Comparison of ENCODE assay signal across 15 mouse cellular contexts in the genomic region with DNA sequence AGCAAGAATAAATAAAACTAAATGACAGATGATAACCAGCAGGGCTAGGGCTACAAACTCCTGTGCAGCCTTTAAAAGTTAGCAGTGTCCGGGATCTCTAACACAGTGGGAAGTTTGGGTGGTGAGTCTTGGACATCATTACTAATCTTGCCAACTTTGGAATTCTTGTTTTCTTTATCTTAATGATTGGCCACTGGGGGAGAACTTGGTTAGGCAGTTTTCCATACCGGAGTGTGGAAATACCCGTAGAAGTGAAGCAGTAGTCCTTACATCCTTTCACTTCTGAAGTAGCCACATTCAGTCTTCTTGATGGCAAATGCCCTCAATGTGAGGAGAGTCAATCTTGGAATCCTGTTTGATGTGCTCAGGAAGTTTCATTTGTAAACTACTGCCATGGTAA.
"Had no signal": no experiment of that assay in that cellular context is flagged by ENCODE, and none has a peak within 500 bp of the region (broad histone marks: within the 10 kb centered on the region; RNA-seq: fewer than 3 reads in every experiment).

No protein-coding gene starts in this region.

- H3K4me1 ChIP-seq: midbrain, embryonic 12.5 days; neural tube, embryonic 12.5 days had no signal

- H3K4me2 ChIP-seq: lung, embryonic 15.5 days; midbrain, embryonic 12.5 days; neural tube, embryonic 12.5 days; stomach, embryonic 15.5 days had no signal

- H3K36me3 ChIP-seq: lung, embryonic 15.5 days; midbrain, embryonic 10.5 days; midbrain, embryonic 12.5 days; neural tube, embryonic 12.5 days; stomach, embryonic 15.5 days had no signal

- ATAC-seq: midbrain, embryonic 16.5 days had no signal

- H3K27ac ChIP-seq: lung, embryonic 15.5 days; midbrain, embryonic 10.5 days; midbrain, embryonic 12.5 days; neural tube, embryonic 12.5 days; stomach, embryonic 15.5 days; stomach, postnatal 0 days had no signal

- H3K9me3 ChIP-seq: lung, embryonic 15.5 days; midbrain, embryonic 10.5 days; midbrain, embryonic 12.5 days; neural tube, embryonic 12.5 days; stomach, embryonic 15.5 days had no signal

- H3K27me3 ChIP-seq: lung, embryonic 15.5 days; neural tube, embryonic 12.5 days; stomach, embryonic 15.5 days had no signal

- DNase-seq: lung, adult 18-20 months; lung, postnatal 10 days; lung, postnatal 4 days; midbrain, embryonic 14.5 days; right cerebral cortex, postnatal 14 days; thymus, adult 2 months; thymus, postnatal 25 days; thymus, postnatal 4 days had no signal

- H3K4me3 ChIP-seq: lung, embryonic 15.5 days; midbrain, embryonic 10.5 days; midbrain, embryonic 12.5 days; neural tube, embryonic 12.5 days; stomach, embryonic 15.5 days had no signal

- H3K9ac ChIP-seq: lung, embryonic 15.5 days; midbrain, embryonic 12.5 days; neural tube, embryonic 12.5 days; stomach, embryonic 15.5 days had no signal
